Mouse (Mus musculus) ES-Bruce4 (cell line): Measurements from ENCODE around the gene Prr14l.

Source experiments
- CTCF ChIP-seq: IDR thresholded peaks from one replicate; pipeline ENCODE4 v1.8.1; 2011; ENCODE audit warnings: low read depth, low read length
- EP300 ChIP-seq: IDR thresholded peaks from 2 replicates; pipeline ENCODE4 v1.6.1; 2011; ENCODE audit warnings: low read depth, low read length; ENCODE audit not compliant: insufficient read depth
- POLR2A ChIP-seq: IDR thresholded peaks from one replicate; pipeline ENCODE4 v1.8.1; 2011; ENCODE audit warnings: low read length; ENCODE audit not compliant: insufficient read depth

GRCm38 (mm10) chr5:32872346-32872745 is 18.3 kb upstream of the Prr14l start:
- TF ChIP-seq POLR2A (no peak), CTCF (no peak), EP300 (no peak)
